Mouse (Mus musculus) kidney, adult 2 months (tissue): ENCODE results near the gene Spata6.

Source experiments
- CTCF ChIP-seq: fragments of 200-500 bp; conservative IDR thresholded peaks from 2 replicates; pipeline ENCODE4 v1.5.1; 2011; ENCODE audit warnings: low read depth, mild to moderate bottlenecking, control low read depth, low read length, moderate library complexity, mixed read lengths; ENCODE audit not compliant: insufficient read depth, insufficient read length
- POLR2A ChIP-seq: fragments of 200-500 bp; IDR thresholded peaks from one replicate; pipeline ENCODE4 v1.6.1; 2011; ENCODE audit warnings: low read depth, low read length, control low read depth

DNA sequence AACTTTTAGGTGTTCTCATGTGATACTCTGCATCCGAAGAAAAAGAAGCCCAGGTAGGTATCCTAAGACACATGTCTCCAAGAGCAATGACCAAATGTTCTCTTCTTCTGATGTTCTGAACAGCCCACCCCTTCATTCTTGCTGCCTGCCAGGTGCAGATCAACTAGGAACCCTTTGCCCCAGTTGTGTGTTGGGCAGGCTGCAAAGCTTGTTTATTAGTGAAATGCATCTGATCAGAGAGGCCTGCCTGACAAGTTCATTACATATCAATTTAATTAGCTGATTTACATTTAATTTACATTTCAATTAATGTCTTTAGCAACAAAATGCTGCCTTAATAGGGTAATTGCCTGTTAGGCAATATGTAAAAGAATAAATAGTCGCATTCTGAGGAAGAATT, 33.8 kb upstream of the Spata6 start:
- TF ChIP-seq CTCF (no peak), POLR2A (no peak)
